Mouse (Mus musculus): ENCODE measurements around the gene Evi2b. TPM values are rescaled to one million over a fixed set of nuclear protein-coding genes. Genes with fewer than 3 reads are reported as not detected.

Evi2b gene
- polyA plus RNA-seq, 1 experiment from 2014 or later: 0.24 TPM

DNA sequence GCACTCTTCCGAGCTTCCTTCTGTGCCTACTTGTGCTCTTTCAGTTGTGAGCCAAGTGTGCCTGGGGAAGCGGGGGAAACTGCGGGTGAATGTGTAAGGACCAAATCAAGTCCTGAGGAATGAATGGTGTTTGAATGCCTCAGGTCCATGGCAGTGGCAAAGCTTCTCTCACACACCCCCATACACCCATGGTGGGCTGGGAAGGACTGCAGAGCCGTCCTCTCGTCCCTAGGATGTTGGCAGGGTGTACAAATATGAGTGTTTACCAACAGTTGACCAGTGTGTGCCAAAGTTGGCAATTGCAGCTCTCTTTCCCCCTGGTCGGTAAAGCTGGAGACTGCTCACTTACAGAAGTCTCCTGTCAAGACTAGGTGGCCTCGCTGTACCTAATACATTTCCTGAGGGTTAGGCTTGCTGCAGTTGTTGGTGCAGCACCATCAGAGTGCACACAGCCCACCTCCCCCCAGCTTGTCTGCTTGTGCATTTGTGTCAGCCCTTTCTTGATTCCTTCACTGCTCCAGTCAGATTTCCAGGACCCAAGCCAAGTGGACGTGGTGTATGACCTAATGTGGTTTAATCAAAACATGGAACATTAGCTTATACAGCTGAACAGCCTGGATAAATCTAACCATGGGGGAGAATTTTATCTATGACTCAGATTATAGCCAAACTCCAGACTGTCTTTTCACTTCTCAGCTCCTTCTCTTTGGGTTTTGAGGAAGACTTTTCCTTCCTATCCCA is 10.6 kb upstream of the Evi2b start:
- Histone ChIP-seq H3K27ac (ENCODE audit: low read depth, low read length) (no peak overlapping the region), H3K9ac (ENCODE audit: low read length) (no peak overlapping the region), H3K36me3 (ENCODE audit: control insufficient read depth, insufficient read depth, low read length) (peaks cover 15% of the 10 kb centered on the region), H3K4me3 (ENCODE audit: low read depth, low read length) (no peak overlapping the region), H3K9me3 (replicated peaks; ENCODE audit: control insufficient read depth, low read length) (no peaks in the 10 kb centered on the region), H3K4me2 (ENCODE audit: low read length) (no peak overlapping the region), H3K4me1 (ENCODE audit: control insufficient read depth, insufficient read depth, low read length) (no peaks in the 10 kb centered on the region), H3K27me3 (replicated peaks; ENCODE audit: control insufficient read depth, insufficient read depth, low read length) (no peaks in the 10 kb centered on the region)
- WGBS: 76% methylated on average over 8 of the region's 8 CpGs
- DNase-seq (ENCODE audit: low spot score) (peak; percentile 17), ATAC-seq (no peak)

DNA sequence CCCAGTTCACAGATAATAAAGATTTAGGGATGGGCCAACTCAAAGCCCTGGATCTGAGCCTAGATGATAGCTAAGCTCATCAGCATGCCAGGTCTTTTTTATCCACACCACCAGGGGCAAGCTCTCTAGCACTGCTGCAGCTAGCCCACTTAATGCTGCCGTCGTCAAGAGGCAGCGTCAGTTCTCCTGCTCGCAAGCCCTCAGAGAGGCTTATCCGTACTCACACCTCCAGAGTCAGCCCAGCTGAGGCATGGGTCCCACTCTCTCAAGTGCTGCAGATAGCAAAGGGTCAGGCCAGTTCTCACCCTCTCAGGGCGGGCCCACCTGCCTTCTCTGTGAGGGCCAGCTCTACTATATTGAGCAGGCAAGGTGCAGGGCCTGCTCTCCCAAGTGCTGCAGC is 9.7 kb upstream of the Evi2b start:
- WGBS: 89% methylated on average over 6 of the region's 6 CpGs
- no peak for DNase-seq (ENCODE audit: low spot score)
- H3K9me3 ChIP-seq (replicated peaks; ENCODE audit: control insufficient read depth, low read length): no peaks in the 10 kb centered on the region
- ATAC-seq: no peak
- peaks cover 19% of the 10 kb centered on the region for H3K36me3 ChIP-seq (ENCODE audit: control insufficient read depth, insufficient read depth, low read length)
- no peak overlapping the region for H3K27ac ChIP-seq (ENCODE audit: low read depth, low read length)
- no peak overlapping the region for H3K4me3 ChIP-seq (ENCODE audit: low read depth, low read length)
- no peaks in the 10 kb centered on the region for H3K4me1 ChIP-seq (ENCODE audit: control insufficient read depth, insufficient read depth, low read length)
- H3K27me3 ChIP-seq (replicated peaks; ENCODE audit: control insufficient read depth, insufficient read depth, low read length): no peaks in the 10 kb centered on the region
- H3K4me2 ChIP-seq (ENCODE audit: low read length): no peak overlapping the region
- H3K9ac ChIP-seq (ENCODE audit: low read length): no peak overlapping the region

DNA sequence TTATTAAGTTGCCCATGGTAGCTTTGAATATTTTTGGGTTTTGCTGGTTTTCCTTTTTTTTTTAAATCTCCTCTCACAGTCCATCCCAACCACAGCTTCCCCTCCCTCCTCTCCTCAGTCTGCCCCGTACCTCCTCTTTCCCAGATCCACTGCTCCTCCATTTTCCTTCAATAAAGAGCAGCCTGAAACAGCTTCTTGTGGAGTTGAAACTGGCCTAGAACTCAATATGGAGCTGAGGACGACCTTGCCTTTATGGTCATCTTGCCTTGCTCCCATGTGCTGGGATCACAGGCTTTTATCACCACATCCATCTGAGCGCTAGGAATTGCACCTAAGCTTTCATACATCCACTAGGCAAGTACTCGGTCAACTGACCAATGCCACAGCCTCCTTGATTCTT is 7.9 kb upstream of the Evi2b start:
- DNase-seq (ENCODE audit: low spot score): no peak
- no peak overlapping the region for H3K9ac ChIP-seq (ENCODE audit: low read length)
- H3K27ac ChIP-seq (ENCODE audit: low read depth, low read length): no peak overlapping the region
- H3K36me3 ChIP-seq (ENCODE audit: control insufficient read depth, insufficient read depth, low read length): peaks cover 14% of the 10 kb centered on the region
- H3K4me2 ChIP-seq (ENCODE audit: low read length): no peak overlapping the region
- H3K4me1 ChIP-seq (ENCODE audit: control insufficient read depth, insufficient read depth, low read length): no peaks in the 10 kb centered on the region
- no peak overlapping the region for H3K4me3 ChIP-seq (ENCODE audit: low read depth, low read length)
- H3K27me3 ChIP-seq (replicated peaks; ENCODE audit: control insufficient read depth, insufficient read depth, low read length): no peaks in the 10 kb centered on the region
- H3K9me3 ChIP-seq (replicated peaks; ENCODE audit: control insufficient read depth, low read length): no peaks in the 10 kb centered on the region
- ATAC-seq: no peak
- 95% methylated on average over 4 of the region's 4 CpGs for WGBS

DNA sequence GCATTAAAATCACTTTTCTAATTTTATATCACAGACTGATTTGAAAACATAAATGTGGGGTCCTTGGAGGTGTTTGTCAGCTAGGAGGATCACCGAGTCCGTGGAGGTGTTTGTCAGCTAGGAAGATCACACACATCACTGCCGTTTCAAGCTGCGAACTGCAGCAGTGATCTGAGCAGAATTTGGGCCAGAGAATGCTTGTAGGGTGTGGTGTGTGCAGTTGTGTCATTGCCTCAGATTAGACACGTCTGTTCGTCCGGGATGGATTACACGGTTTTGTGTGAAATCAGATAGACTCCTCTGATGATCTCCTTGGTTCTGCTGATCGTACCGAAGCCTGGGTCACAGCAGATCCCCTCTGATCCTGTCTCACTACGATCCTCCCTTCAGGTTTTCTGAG is 7.2 kb upstream of the Evi2b start:
- Histone ChIP-seq H3K9me3 (replicated peaks; ENCODE audit: control insufficient read depth, low read length) (no peaks in the 10 kb centered on the region), H3K4me3 (ENCODE audit: low read depth, low read length) (no peak overlapping the region), H3K27me3 (replicated peaks; ENCODE audit: control insufficient read depth, insufficient read depth, low read length) (no peaks in the 10 kb centered on the region), H3K27ac (ENCODE audit: low read depth, low read length) (no peak overlapping the region), H3K36me3 (ENCODE audit: control insufficient read depth, insufficient read depth, low read length) (peaks cover 11% of the 10 kb centered on the region), H3K4me2 (ENCODE audit: low read length) (no peak overlapping the region), H3K4me1 (ENCODE audit: control insufficient read depth, insufficient read depth, low read length) (no peaks in the 10 kb centered on the region), H3K9ac (ENCODE audit: low read length) (no peak overlapping the region)
- WGBS: 92% methylated on average over 11 of the region's 11 CpGs
- ATAC-seq (no peak), DNase-seq (ENCODE audit: low spot score) (no peak)

DNA sequence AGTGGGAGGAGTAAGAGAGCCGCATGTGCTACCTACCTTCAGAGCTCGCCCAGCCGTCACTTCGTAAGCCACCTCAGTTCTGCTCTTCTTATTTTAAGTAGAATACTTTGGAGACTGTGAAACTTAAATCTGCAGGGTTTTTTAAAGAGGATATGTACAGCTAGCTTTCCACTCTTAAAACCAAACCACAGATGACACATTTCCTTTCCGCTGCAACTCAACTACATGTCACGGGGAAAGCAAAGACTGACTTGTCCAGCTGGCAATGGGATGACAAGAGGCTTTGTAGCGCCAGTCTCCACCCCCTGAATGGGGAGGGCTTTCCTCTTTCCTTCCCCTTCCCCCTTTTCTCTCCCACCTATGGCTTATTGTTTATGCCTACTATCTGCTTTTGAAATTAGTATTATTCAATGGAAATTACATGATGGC is 6.8 kb upstream of the Evi2b start, which contains the start of the genes Evi2 and Evi2a:
Gene Evi2, minus strand, starts transcription at position 257 of the 429 bp plus-strand sequence.
Gene Evi2a, minus strand, starts transcription at position 277 of the 429 bp plus-strand sequence.
- Histone ChIP-seq H3K9me3 (replicated peaks; ENCODE audit: control insufficient read depth, low read length) (no peaks in the 10 kb centered on the region), H3K36me3 (ENCODE audit: control insufficient read depth, insufficient read depth, low read length) (peaks cover 11% of the 10 kb centered on the region), H3K4me2 (ENCODE audit: low read length) (no peak within 1 kb of the TSS), H3K4me3 (ENCODE audit: low read depth, low read length) (no peak within 1 kb of the TSS), H3K4me1 (ENCODE audit: control insufficient read depth, insufficient read depth, low read length) (no peaks in the 10 kb centered on the region), H3K27me3 (replicated peaks; ENCODE audit: control insufficient read depth, insufficient read depth, low read length) (no peaks in the 10 kb centered on the region), H3K9ac (ENCODE audit: low read length) (no peak within 1 kb of the TSS), H3K27ac (ENCODE audit: low read depth, low read length) (no peak within 1 kb of the TSS)
- ATAC-seq (no peak), DNase-seq (ENCODE audit: low spot score) (no peak)
- 84% methylated on average over 7 of the region's 7 CpGs for WGBS

DNA sequence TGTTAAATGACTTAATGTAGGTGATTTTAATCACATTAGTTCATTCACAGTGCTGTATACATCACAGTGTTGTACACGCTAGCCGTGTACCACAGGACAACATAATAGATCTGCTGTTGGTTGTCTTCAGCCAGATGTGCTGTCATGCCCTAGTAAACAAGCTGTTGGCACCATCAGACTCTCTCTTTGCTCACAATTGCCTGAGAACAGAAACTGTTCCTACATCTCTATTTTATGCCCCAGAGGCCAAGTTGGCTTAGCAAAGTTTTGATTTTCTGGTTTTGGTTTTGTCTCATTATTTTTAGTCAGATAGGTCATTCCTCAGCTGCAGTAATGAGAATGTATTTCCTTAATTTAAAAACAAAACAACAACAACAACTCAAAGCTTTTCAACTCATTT is 6.2 kb upstream of the Evi2b start:
- ATAC-seq (no peak), DNase-seq (ENCODE audit: low spot score) (no peak)
- Histone ChIP-seq H3K4me2 (ENCODE audit: low read length) (no peak overlapping the region), H3K9ac (ENCODE audit: low read length) (no peak overlapping the region), H3K36me3 (ENCODE audit: control insufficient read depth, insufficient read depth, low read length) (peaks cover 11% of the 10 kb centered on the region; the same call in 1 of the 2 replicates), H3K27me3 (replicated peaks; ENCODE audit: control insufficient read depth, insufficient read depth, low read length) (no peaks in the 10 kb centered on the region), H3K4me3 (ENCODE audit: low read depth, low read length) (no peak overlapping the region), H3K4me1 (ENCODE audit: control insufficient read depth, insufficient read depth, low read length) (no peaks in the 10 kb centered on the region), H3K9me3 (replicated peaks; ENCODE audit: control insufficient read depth, low read length) (no peaks in the 10 kb centered on the region), H3K27ac (ENCODE audit: low read depth, low read length) (no peak overlapping the region)
- 80% methylated on average over 2 of the region's 2 CpGs for WGBS

DNA sequence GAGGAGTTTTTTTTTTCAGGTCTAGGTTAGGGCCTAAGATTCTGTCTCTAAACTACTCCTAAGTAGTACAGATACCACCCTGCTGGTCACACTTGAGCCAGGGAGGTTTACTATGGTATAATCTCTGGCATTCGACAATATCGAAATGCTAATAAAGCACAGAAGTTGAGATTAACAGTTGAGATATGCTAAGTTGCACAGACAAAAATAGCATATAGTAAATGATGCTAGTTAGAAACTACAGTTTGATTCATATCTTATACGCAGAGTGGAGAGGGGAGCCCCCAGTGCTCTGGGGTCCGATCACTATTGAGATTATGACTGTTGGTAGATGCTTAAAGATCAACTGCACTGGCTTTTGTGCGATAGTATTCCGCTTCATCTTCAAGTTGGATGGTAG is 5.7 kb upstream of the Evi2b start:
- Histone ChIP-seq H3K4me2 (ENCODE audit: low read length) (no peak overlapping the region), H3K4me1 (ENCODE audit: control insufficient read depth, insufficient read depth, low read length) (no peaks in the 10 kb centered on the region), H3K9ac (ENCODE audit: low read length) (no peak overlapping the region), H3K9me3 (replicated peaks; ENCODE audit: control insufficient read depth, low read length) (no peaks in the 10 kb centered on the region), H3K4me3 (ENCODE audit: low read depth, low read length) (no peak overlapping the region), H3K36me3 (ENCODE audit: control insufficient read depth, insufficient read depth, low read length) (peaks cover 11% of the 10 kb centered on the region; the same call in 1 of the 2 replicates), H3K27me3 (replicated peaks; ENCODE audit: control insufficient read depth, insufficient read depth, low read length) (no peaks in the 10 kb centered on the region), H3K27ac (ENCODE audit: low read depth, low read length) (no peak overlapping the region)
- WGBS: 97% methylated on average over 6 of the region's 6 CpGs
- no peak for ATAC-seq
- DNase-seq (ENCODE audit: low spot score): no peak

DNA sequence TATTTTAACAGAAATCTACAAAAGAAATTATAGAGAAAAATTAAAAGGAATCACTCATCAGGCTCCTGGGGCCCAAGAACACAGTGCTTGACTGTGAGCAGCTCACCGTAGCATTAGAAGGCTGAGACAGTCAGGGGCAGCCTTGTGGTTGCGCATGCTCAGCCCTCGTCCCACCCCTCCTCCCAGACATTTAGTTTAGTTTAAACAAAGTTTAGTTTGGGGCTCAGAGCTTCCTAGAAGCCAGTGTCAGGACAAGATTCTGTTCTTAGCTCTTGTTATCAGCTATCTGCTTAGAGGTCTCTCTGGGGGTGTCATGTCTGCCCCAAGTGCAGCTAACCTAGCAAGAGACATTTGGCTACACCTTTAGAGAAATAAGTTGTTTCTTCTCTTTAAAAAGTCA is 5.0 kb upstream of the Evi2b start:
- peaks cover 11% of the 10 kb centered on the region; the same call in 1 of the 2 replicates for H3K36me3 ChIP-seq (ENCODE audit: control insufficient read depth, insufficient read depth, low read length)
- no peak overlapping the region for H3K27ac ChIP-seq (ENCODE audit: low read depth, low read length)
- no peak overlapping the region for H3K9ac ChIP-seq (ENCODE audit: low read length)
- no peak overlapping the region for H3K4me3 ChIP-seq (ENCODE audit: low read depth, low read length)
- H3K27me3 ChIP-seq (replicated peaks; ENCODE audit: control insufficient read depth, insufficient read depth, low read length): no peaks in the 10 kb centered on the region
- no peaks in the 10 kb centered on the region for H3K4me1 ChIP-seq (ENCODE audit: control insufficient read depth, insufficient read depth, low read length)
- no peak for DNase-seq (ENCODE audit: low spot score)
- ATAC-seq: no peak
- H3K4me2 ChIP-seq (ENCODE audit: low read length): no peak overlapping the region
- 92% methylated on average over 3 of the region's 3 CpGs for WGBS
- H3K9me3 ChIP-seq (replicated peaks; ENCODE audit: control insufficient read depth, low read length): no peaks in the 10 kb centered on the region

DNA sequence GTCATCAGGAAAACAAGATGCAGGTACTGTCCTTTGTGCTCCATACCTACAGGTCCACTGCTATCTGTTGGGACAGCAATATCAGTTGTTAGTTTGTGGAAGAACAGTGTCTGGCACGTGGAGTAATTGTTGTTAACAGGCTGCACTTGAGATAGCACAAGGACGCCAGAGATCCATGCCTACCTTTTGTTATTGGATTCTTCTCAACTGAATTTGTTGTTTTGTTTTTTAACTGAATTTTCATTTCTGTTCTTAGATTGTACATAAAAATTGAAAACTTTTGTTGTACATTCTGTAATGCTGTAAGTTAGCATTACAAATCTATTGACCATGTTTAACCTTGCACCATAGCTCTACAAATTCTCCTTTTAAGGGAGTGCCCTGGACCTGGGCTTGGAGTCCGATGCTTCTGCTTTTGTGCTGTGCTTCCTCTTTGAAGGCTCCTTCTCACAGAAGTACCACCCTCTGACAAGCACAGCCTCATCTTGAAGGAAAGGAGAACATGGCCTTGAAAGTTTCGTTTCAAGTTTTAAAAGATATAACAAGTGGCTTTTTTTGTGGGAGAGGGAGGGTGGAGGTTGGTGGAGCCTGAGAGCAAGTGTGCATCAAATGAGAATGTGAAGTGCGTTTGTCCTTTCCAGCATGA is 4.3 kb upstream of the Evi2b start:
- WGBS: 93% methylated on average over 5 of the region's 5 CpGs

More for the DNA sequence above, 4.3 kb upstream of the Evi2b start:
- no peaks in the 10 kb centered on the region for H3K27me3 ChIP-seq (replicated peaks; ENCODE audit: control insufficient read depth, insufficient read depth, low read length)
- no peak overlapping the region for H3K9ac ChIP-seq (ENCODE audit: low read length)
- peaks cover 11% of the 10 kb centered on the region; the same call in 1 of the 2 replicates for H3K36me3 ChIP-seq (ENCODE audit: control insufficient read depth, insufficient read depth, low read length)
- H3K4me1 ChIP-seq (ENCODE audit: control insufficient read depth, insufficient read depth, low read length): no peaks in the 10 kb centered on the region
- DNase-seq (ENCODE audit: low spot score): no peak
- no peak for ATAC-seq
- no peak overlapping the region for H3K27ac ChIP-seq (ENCODE audit: low read depth, low read length)
- H3K4me3 ChIP-seq (ENCODE audit: low read depth, low read length): no peak overlapping the region
- no peaks in the 10 kb centered on the region for H3K9me3 ChIP-seq (replicated peaks; ENCODE audit: control insufficient read depth, low read length)
- H3K4me2 ChIP-seq (ENCODE audit: low read length): no peak overlapping the region

Data from forebrain, embryonic 14.5 days (tissue).